Mouse (Mus musculus): ENCODE data around the gene Otulin. TPM values are rescaled to one million over a fixed set of nuclear protein-coding genes. Genes with fewer than 3 reads are reported as not detected.

Otulin gene
- polyA plus RNA-seq, 1 experiment from 2014 or later, result 12.3 TPM

DNA sequence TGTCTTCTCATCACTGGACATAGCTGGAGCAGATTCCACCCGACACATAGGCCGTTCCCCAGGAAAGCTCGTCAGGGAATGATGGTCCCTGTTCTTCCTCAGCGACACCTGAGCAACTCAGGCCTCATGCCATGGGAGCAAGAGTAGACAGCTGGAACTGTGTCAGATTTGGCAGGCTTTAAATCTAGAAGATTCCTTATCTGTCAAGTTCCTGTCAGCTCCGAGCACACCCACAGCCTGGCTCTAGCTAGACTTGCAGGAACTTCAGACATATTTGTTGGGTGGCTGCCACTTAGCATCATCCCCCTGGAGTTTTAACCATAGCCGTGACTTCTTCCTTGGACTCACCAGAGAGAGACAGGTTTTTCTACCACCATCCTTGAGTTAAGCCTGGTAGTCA lies 82.4 kb downstream of the Otulin start:
- H3K27me3 ChIP-seq (replicated peaks; ENCODE audit: control insufficient read depth, insufficient read depth, low read length), result no peaks in the 10 kb centered on the region
- H3K27ac ChIP-seq (ENCODE audit: low read depth, low read length), result no peak overlapping the region
- no peaks in the 10 kb centered on the region; the same call in 1 of the 2 replicates for H3K36me3 ChIP-seq (ENCODE audit: control insufficient read depth, insufficient read depth, low read length)
- no peak overlapping the region for H3K4me3 ChIP-seq (ENCODE audit: low read length)
- no peak overlapping the region for H3K9ac ChIP-seq (ENCODE audit: low read depth, low read length)
- H3K4me1 ChIP-seq (ENCODE audit: control insufficient read depth, insufficient read depth, low read depth, low read length), result peaks cover 7% of the 10 kb centered on the region
- H3K4me2 ChIP-seq (ENCODE audit: low read length), result no peak overlapping the region
- 82% methylated on average over 6 of the region's 6 CpGs for whole genome bisulfite sequencing
- ATAC-seq, result no peak
- H3K9me3 ChIP-seq (ENCODE audit: control insufficient read depth, low read length), result no peaks in the 10 kb centered on the region

GRCm38 (mm10) chr15:27545203-27545602 lies 85.3 kb downstream of the Otulin start:
- H3K27me3 ChIP-seq (replicated peaks; ENCODE audit: control insufficient read depth, insufficient read depth, low read length), result no peaks in the 10 kb centered on the region
- ATAC-seq, result no peak
- no peaks in the 10 kb centered on the region for H3K9me3 ChIP-seq (ENCODE audit: control insufficient read depth, low read length)
- no peak overlapping the region for H3K9ac ChIP-seq (ENCODE audit: low read depth, low read length)
- no peak overlapping the region for H3K4me2 ChIP-seq (ENCODE audit: low read length)
- peaks cover 5% of the 10 kb centered on the region for H3K4me1 ChIP-seq (ENCODE audit: control insufficient read depth, insufficient read depth, low read depth, low read length)
- H3K36me3 ChIP-seq (ENCODE audit: control insufficient read depth, insufficient read depth, low read length), result no peaks in the 10 kb centered on the region; the same call in 1 of the 2 replicates
- H3K4me3 ChIP-seq (ENCODE audit: low read length), result no peak overlapping the region
- no peak overlapping the region for H3K27ac ChIP-seq (ENCODE audit: low read depth, low read length)
- WGBS, result 94% methylated on average over 10 of the region's 10 CpGs

DNA sequence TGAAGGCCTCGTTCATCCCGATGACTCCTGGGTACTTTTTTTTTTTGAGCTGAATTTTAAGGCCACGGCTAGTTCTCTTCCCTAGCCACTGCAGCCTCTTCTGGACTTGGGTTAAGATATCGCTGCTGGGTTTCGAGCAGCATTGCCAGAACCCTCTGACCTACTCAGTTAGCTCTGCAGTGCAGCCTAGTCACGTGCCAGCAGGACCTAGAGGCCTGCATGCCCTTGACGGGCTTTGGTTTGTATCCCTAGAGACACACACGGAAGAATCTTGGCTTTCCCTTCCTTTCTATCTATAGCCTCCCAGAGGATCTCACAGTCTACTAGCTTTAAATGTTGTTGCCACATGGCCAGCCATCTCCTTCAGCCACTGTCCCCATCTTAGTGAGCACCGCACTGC lies 90.7 kb downstream of the Otulin start:
- no peak for ATAC-seq
- Histone ChIP-seq H3K36me3 (ENCODE audit: control insufficient read depth, insufficient read depth, low read length) (no peaks in the 10 kb centered on the region; the same call in 1 of the 2 replicates), H3K9me3 (ENCODE audit: control insufficient read depth, low read length) (no peaks in the 10 kb centered on the region), H3K27ac (ENCODE audit: low read depth, low read length) (no peak overlapping the region), H3K27me3 (replicated peaks; ENCODE audit: control insufficient read depth, insufficient read depth, low read length) (no peaks in the 10 kb centered on the region), H3K4me1 (ENCODE audit: control insufficient read depth, insufficient read depth, low read depth, low read length) (no peaks in the 10 kb centered on the region), H3K9ac (ENCODE audit: low read depth, low read length) (no peak overlapping the region), H3K4me2 (ENCODE audit: low read length) (no peak overlapping the region), H3K4me3 (ENCODE audit: low read length) (no peak overlapping the region)
- 80% methylated on average over 9 of the region's 9 CpGs for WGBS

GRCm38 (mm10) chr15:27537519-27538223 lies 92.8 kb downstream of the Otulin start:
- H3K4me3 ChIP-seq (ENCODE audit: low read length), result no peak overlapping the region
- no peak overlapping the region for H3K9ac ChIP-seq (ENCODE audit: low read depth, low read length)
- H3K36me3 ChIP-seq (ENCODE audit: control insufficient read depth, insufficient read depth, low read length), result no peaks in the 10 kb centered on the region
- H3K4me1 ChIP-seq (ENCODE audit: control insufficient read depth, insufficient read depth, low read depth, low read length), result no peaks in the 10 kb centered on the region
- no peak overlapping the region for H3K27ac ChIP-seq (ENCODE audit: low read depth, low read length)
- no peaks in the 10 kb centered on the region for H3K9me3 ChIP-seq (ENCODE audit: control insufficient read depth, low read length)
- ATAC-seq, result no peak
- WGBS, result 75% methylated on average over 4 of the region's 4 CpGs
- H3K4me2 ChIP-seq (ENCODE audit: low read length), result no peak overlapping the region
- no peaks in the 10 kb centered on the region for H3K27me3 ChIP-seq (replicated peaks; ENCODE audit: control insufficient read depth, insufficient read depth, low read length)

DNA sequence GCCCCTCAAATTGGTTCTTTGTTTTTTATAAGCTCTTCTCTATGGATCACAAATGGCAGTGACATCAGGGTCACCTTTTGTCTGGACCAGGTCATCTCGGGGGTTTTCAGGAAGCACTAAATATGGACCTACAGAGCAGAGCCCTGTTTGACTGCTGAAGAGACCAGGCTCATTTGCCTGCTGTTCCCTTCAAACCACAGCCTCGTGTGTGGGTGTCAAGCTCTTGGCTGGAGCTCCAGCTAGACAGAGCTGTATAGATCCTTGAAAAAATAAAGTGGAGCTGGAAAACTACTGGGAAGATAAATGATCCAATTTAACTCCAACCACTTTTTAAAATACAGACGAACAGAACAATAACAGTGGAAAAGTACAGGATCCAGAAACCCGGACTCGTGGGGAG lies 93.7 kb downstream of the Otulin start:
- Histone ChIP-seq H3K27me3 (replicated peaks; ENCODE audit: control insufficient read depth, insufficient read depth, low read length) (no peaks in the 10 kb centered on the region), H3K27ac (ENCODE audit: low read depth, low read length) (no peak overlapping the region), H3K4me3 (ENCODE audit: low read length) (no peak overlapping the region), H3K4me1 (ENCODE audit: control insufficient read depth, insufficient read depth, low read depth, low read length) (no peaks in the 10 kb centered on the region), H3K36me3 (ENCODE audit: control insufficient read depth, insufficient read depth, low read length) (no peaks in the 10 kb centered on the region), H3K9ac (ENCODE audit: low read depth, low read length) (no peak overlapping the region), H3K9me3 (ENCODE audit: control insufficient read depth, low read length) (no peaks in the 10 kb centered on the region), H3K4me2 (ENCODE audit: low read length) (no peak overlapping the region)
- no peak for ATAC-seq
- WGBS, result 44% methylated on average over 5 of the region's 5 CpGs

DNA sequence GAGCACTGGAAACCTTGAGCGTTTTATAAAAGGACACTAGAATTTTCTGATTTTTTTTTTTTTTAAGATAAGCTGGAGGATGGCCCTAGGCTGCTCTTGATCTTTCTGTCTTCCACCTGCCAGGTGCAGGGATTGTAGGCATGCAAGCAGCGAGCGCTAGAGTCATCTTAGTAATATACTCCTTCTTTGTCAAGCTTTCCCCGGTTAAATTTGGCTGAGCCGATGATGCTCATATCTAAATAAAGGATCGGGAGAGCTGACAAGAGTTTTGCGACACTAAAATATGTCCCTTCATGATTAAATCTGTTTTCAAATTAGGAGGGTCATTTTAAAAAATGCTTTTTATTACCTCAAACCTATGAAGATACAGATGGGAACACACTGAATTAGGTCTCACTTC lies 94.3 kb downstream of the Otulin start:
- Histone ChIP-seq H3K9me3 (ENCODE audit: control insufficient read depth, low read length) (no peaks in the 10 kb centered on the region), H3K27me3 (replicated peaks; ENCODE audit: control insufficient read depth, insufficient read depth, low read length) (no peaks in the 10 kb centered on the region), H3K27ac (ENCODE audit: low read depth, low read length) (no peak overlapping the region), H3K36me3 (ENCODE audit: control insufficient read depth, insufficient read depth, low read length) (no peaks in the 10 kb centered on the region), H3K9ac (ENCODE audit: low read depth, low read length) (no peak overlapping the region), H3K4me2 (ENCODE audit: low read length) (no peak overlapping the region), H3K4me1 (ENCODE audit: control insufficient read depth, insufficient read depth, low read depth, low read length) (no peaks in the 10 kb centered on the region), H3K4me3 (ENCODE audit: low read length) (no peak overlapping the region)
- ATAC-seq, result no peak
- WGBS, result 91% methylated on average over 7 of the region's 7 CpGs

- WGBS, result 71% methylated on average over 4 of the region's 4 CpGs
- no peak overlapping the region for H3K4me3 ChIP-seq (ENCODE audit: low read length)
- no peak for ATAC-seq
Measured at GRCm38 (mm10) chr15:27535681-27536080, 94.8 kb downstream of the Otulin start.

GRCm38 (mm10) chr15:27533036-27533435 lies 97.5 kb downstream of the Otulin start:
- no peak overlapping the region for H3K9ac ChIP-seq (ENCODE audit: low read depth, low read length)
- 69% methylated on average over 3 of the region's 3 CpGs for WGBS
- H3K27me3 ChIP-seq (replicated peaks; ENCODE audit: control insufficient read depth, insufficient read depth, low read length), result no peaks in the 10 kb centered on the region
- no peak overlapping the region for H3K27ac ChIP-seq (ENCODE audit: low read depth, low read length)
- no peak overlapping the region for H3K4me3 ChIP-seq (ENCODE audit: low read length)
- H3K9me3 ChIP-seq (ENCODE audit: control insufficient read depth, low read length), result no peaks in the 10 kb centered on the region
- no peaks in the 10 kb centered on the region for H3K4me1 ChIP-seq (ENCODE audit: control insufficient read depth, insufficient read depth, low read depth, low read length)
- no peak overlapping the region for H3K4me2 ChIP-seq (ENCODE audit: low read length)
- H3K36me3 ChIP-seq (ENCODE audit: control insufficient read depth, insufficient read depth, low read length), result no peaks in the 10 kb centered on the region
- no peak for ATAC-seq

More at GRCm38 (mm10) chr15:27535681-27536080, 94.8 kb downstream of the Otulin start:
- Histone ChIP-seq H3K27me3 (replicated peaks; ENCODE audit: control insufficient read depth, insufficient read depth, low read length) (no peaks in the 10 kb centered on the region), H3K27ac (ENCODE audit: low read depth, low read length) (no peak overlapping the region), H3K9me3 (ENCODE audit: control insufficient read depth, low read length) (no peaks in the 10 kb centered on the region), H3K9ac (ENCODE audit: low read depth, low read length) (no peak overlapping the region), H3K4me2 (ENCODE audit: low read length) (no peak overlapping the region), H3K36me3 (ENCODE audit: control insufficient read depth, insufficient read depth, low read length) (no peaks in the 10 kb centered on the region), H3K4me1 (ENCODE audit: control insufficient read depth, insufficient read depth, low read depth, low read length) (no peaks in the 10 kb centered on the region)

GRCm38 (mm10) chr15:27530023-27530422 lies 100.5 kb downstream of the Otulin start:
- Histone ChIP-seq H3K36me3 (ENCODE audit: control insufficient read depth, insufficient read depth, low read length) (no peaks in the 10 kb centered on the region), H3K27ac (ENCODE audit: low read depth, low read length) (no peak overlapping the region), H3K9me3 (ENCODE audit: control insufficient read depth, low read length) (no peaks in the 10 kb centered on the region), H3K9ac (ENCODE audit: low read depth, low read length) (no peak overlapping the region), H3K4me3 (ENCODE audit: low read length) (no peak overlapping the region), H3K4me1 (ENCODE audit: control insufficient read depth, insufficient read depth, low read depth, low read length) (peaks cover 3% of the 10 kb centered on the region), H3K4me2 (ENCODE audit: low read length) (no peak overlapping the region), H3K27me3 (replicated peaks; ENCODE audit: control insufficient read depth, insufficient read depth, low read length) (no peaks in the 10 kb centered on the region)
- no peak for ATAC-seq
- 58% methylated on average over 4 of the region's 4 CpGs for WGBS
